Mouse (Mus musculus): ENCODE measurements around the gene Ldlrad2.

Ldlrad2 gene

GRCm38 (mm10) chr4:137553466-137553865 lies 20.9 kb downstream of the Ldlrad2 start:
- no peak for DNase-seq (ENCODE audit: low spot score in 2 of 2)

- peak in 1 of 2 experiments; percentile 44 for DNase-seq (ENCODE audit: low spot score in 2 of 2)
These were observed 28.3 kb downstream of the Ldlrad2 start for GRCm38 (mm10) chr4:137546003-137546525.

- DNase-seq (ENCODE audit: low spot score in 2 of 2): no peak
These were observed 28.8 kb downstream of the Ldlrad2 start for GRCm38 (mm10) chr4:137545568-137545967.

- no peak for DNase-seq (ENCODE audit: low spot score in 2 of 2)
These were observed 31.4 kb downstream of the Ldlrad2 start for GRCm38 (mm10) chr4:137542968-137543367.

- no peak for DNase-seq (ENCODE audit: low spot score in 2 of 2)
These were observed 34.0 kb downstream of the Ldlrad2 start for GRCm38 (mm10) chr4:137540356-137540755.

GRCm38 (mm10) chr4:137527872-137528271 lies 46.5 kb downstream of the Ldlrad2 start:
- no peak for DNase-seq (ENCODE audit: low spot score in 2 of 2)

- no peak for DNase-seq (ENCODE audit: low spot score in 2 of 2)
These were observed 47.0 kb downstream of the Ldlrad2 start for GRCm38 (mm10) chr4:137527368-137527767.

GRCm38 (mm10) chr4:137525426-137525825 lies 48.9 kb downstream of the Ldlrad2 start:
- DNase-seq (ENCODE audit: low spot score in 2 of 2): no peak
